Mouse (Mus musculus): Measurements from ENCODE around the gene Pbx1.

DNA sequence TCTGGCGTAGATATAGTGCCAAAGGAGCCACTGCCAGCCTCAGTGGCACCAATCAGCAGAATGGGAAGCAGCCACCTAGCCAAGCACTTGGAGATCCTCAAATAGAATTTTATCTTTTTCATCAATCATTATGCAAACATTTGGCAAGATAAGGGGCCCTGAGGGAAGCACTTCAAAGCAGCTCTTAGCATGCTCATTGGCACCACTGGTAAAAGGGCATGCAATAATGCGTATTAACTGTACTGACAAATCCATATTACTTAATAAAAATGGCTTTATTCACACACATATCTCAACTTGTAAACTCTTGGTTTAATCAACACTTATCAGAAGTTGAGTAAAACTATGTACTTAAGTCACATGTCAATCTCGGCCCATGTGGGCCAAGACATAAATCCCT is 1.6 kb upstream of the Pbx1 start:
- TF ChIP-seq POLR2A (IDR thresholded peaks at IDR 0.05; ENCODE audit: low read depth, low read length) (no peak), CTCF (IDR thresholded peaks at IDR 0.05; ENCODE audit: extremely low read depth, insufficient read length, insufficient replicate concordance, low read depth, low read length) (no peak)

Data from small intestine, adult 2 months (tissue).